Mouse (Mus musculus): ENCODE measurements at regions not wholly inside any gene's neighbourhood (a gene's known extent, or its start where the extent isn't known, plus 50 kb on each side); places are given as distances from the start of the nearest gene placed in this dataset.

- DNase-seq, result no peak
Measured at GRCm38 (mm10) chr14:97694238-97694637, 475.3 kb downstream of the Dach1 start.

- DNase-seq, result no peak
Measured at GRCm38 (mm10) chr14:97684617-97685016, 484.9 kb downstream of the Dach1 start.

- peak; percentile 1 to 8 for DNase-seq
Measured at GRCm38 (mm10) chr14:97667806-97668205, 501.8 kb downstream of the Dach1 start.

GRCm38 (mm10) chr14:97638187-97638792 lies 531.3 kb downstream of the Dach1 start:
- no peak for DNase-seq

- no peak for DNase-seq
Measured at GRCm38 (mm10) chr14:97611438-97611837, 558.1 kb downstream of the Dach1 start.

- DNase-seq, result no peak
Measured at GRCm38 (mm10) chr14:97596694-97597093, 572.9 kb downstream of the Dach1 start.

GRCm38 (mm10) chr14:97588611-97589010 lies 581.0 kb downstream of the Dach1 start:
- no peak for DNase-seq

GRCm38 (mm10) chr14:97588182-97588581 lies 581.4 kb downstream of the Dach1 start:
- DNase-seq, result no peak

- DNase-seq, result no peak
Measured at GRCm38 (mm10) chr14:97586962-97587361, 582.6 kb downstream of the Dach1 start.

- DNase-seq, result no peak
Measured at GRCm38 (mm10) chr14:97570274-97570673, 599.3 kb downstream of the Dach1 start.

GRCm38 (mm10) chr14:97560121-97560907 lies 609.3 kb downstream of the Dach1 start:
- DNase-seq, result no peak

GRCm38 (mm10) chr14:97559559-97559958 lies 610.0 kb downstream of the Dach1 start:
- no peak for DNase-seq

- DNase-seq, result no peak
Measured at GRCm38 (mm10) chr14:97558289-97558688, 611.3 kb downstream of the Dach1 start.

GRCm38 (mm10) chr14:97557888-97558287 lies 611.7 kb downstream of the Dach1 start:
- peak; percentile 0 to 3 for DNase-seq

GRCm38 (mm10) chr14:97546276-97546675 lies 623.3 kb downstream of the Dach1 start:
- no peak for DNase-seq

- peak in 1 of 2 experiments; percentile 2 for DNase-seq
Measured at GRCm38 (mm10) chr14:97544307-97544706, 625.3 kb downstream of the Dach1 start.

- no peak for DNase-seq
Measured at GRCm38 (mm10) chr14:97537012-97537411, 632.6 kb downstream of the Dach1 start.

- no peak for DNase-seq
Measured at GRCm38 (mm10) chr14:97511318-97511717, 658.2 kb downstream of the Dach1 start.

GRCm38 (mm10) chr14:97489427-97490347 lies 679.9 kb downstream of the Dach1 start:
- DNase-seq, result no peak

- no peak for DNase-seq
Measured at GRCm38 (mm10) chr14:97478236-97478635, 691.3 kb downstream of the Dach1 start.

- DNase-seq, result no peak
Measured at GRCm38 (mm10) chr14:97450525-97451235, 718.9 kb downstream of the Dach1 start.

GRCm38 (mm10) chr14:97448617-97449016 lies 720.9 kb downstream of the Dach1 start:
- DNase-seq, result no peak

GRCm38 (mm10) chr14:97446793-97447192 lies 722.8 kb downstream of the Dach1 start:
- no peak for DNase-seq
